Mouse (Mus musculus) ovary, postnatal 10 days (tissue): ENCODE data around the gene D17Wsu92e.
A peak's percentile ranks its signal among the peaks of the same experiment; 100 is the strongest.

ENCODE experiments used
- DNase-seq: peaks from one replicate; pipeline ENCODE4 v3.0.0; 2022; ENCODE audit warnings: low spot score

D17Wsu92e gene

DNA sequence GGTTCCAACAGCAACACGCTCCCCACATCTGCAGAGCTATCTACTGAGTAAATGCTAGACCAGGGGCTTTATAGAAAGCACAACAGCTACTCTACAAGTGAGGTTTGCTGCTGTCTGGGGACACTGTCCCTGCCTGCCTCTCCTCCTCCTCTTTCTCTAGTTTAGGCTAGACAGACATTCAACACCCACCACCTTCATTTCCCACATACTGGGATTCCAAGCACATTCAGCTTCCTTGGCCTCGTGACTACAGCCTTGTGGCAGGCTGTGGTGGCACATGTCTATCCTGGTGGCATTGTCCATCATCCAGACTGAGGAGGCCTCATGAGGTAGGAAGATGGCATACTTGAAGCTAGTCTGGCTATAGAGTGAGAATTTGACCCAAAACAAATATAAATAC is 29.5 kb downstream of the D17Wsu92e start:
- no peak for DNase-seq

- no peak for DNase-seq
Observed at GRCm38 (mm10) chr17:27790015-27790414, 30.4 kb downstream of the D17Wsu92e start.

DNA sequence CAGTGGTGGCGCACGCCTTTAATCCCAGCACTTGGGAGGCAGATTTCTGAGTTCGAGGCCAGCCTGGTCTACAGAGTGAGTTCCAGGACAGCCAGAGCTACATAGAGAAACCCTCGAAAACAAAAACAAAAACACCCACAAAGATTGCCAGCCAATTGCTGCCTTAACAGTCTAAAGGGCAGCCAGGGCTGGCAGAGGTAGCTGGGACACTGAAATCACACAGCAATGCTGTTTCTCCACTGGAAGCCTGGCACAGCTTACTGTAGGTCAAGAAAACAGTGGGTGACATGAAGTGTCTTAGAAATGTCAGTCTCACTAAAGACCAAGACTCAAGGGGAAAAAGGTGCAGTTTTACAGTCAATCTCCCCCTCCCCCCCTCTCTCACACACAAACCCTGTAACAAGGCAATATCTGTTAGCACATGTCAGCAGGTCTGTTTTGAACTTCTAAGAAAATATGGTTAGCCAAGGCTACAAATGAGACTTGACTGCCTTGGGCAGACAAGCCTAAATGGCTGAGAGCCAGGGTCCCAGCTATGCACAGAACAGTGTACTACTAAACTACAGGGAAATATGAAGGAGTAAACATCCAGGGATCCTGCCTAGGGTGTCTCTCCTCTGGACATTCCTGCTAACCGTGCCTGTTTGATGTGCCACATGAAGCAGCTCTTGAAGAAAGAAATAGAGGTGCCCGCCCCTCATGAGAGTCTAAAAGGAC is 31.8 kb downstream of the D17Wsu92e start:
- no peak for DNase-seq

DNA sequence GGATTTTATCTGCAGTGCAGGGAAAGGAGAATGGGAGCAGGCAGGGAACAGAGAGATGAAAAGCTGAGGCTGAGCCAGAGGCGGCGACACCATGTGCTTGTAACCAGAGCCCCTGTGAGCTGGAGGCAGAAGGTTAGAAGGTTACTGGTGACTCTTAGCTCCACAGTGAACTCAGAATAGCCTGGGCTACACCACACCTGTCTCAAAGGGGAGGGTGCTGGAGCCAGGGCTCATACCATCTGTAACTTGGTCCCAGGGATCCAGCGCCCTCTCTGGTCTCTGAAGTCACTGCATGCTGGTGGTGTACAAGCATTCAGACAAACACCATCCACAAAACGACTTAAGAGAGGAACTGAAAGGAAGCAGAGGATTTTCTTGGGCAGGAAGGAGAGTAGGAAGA is 36.9 kb downstream of the D17Wsu92e start:
- no peak for DNase-seq

- no peak for DNase-seq
Observed at GRCm38 (mm10) chr17:27781059-27781687, 39.3 kb downstream of the D17Wsu92e start.

DNA sequence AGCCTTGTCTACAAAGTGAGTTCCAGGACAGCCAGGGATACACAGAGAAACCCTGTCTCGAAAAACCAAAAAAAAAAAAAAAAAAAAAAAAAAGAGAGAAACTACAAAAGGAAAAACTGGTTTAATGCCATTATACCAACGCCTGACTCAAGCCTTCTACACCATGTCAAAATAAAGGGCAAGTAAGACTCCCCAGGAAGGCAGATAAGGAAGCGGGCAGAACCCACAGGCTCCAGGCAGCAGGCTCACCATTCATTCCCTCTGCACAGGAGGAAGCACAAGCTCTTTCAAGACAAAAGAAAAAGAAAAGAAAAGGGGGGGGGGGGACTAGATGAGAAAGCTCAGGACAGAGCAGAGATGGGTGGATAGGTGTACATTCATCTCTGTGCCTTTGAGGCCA is 40.7 kb downstream of the D17Wsu92e start:
- no peak for DNase-seq

- DNase-seq: no peak
Observed at GRCm38 (mm10) chr17:27778671-27779355, 41.6 kb downstream of the D17Wsu92e start.

GRCm38 (mm10) chr17:27777823-27778222 is 42.6 kb downstream of the D17Wsu92e start:
- no peak for DNase-seq

- no peak for DNase-seq
Observed at GRCm38 (mm10) chr17:27774198-27774597, 46.2 kb downstream of the D17Wsu92e start.

- DNase-seq: no peak
Observed at GRCm38 (mm10) chr17:27771616-27772015, 48.8 kb downstream of the D17Wsu92e start.

DNA sequence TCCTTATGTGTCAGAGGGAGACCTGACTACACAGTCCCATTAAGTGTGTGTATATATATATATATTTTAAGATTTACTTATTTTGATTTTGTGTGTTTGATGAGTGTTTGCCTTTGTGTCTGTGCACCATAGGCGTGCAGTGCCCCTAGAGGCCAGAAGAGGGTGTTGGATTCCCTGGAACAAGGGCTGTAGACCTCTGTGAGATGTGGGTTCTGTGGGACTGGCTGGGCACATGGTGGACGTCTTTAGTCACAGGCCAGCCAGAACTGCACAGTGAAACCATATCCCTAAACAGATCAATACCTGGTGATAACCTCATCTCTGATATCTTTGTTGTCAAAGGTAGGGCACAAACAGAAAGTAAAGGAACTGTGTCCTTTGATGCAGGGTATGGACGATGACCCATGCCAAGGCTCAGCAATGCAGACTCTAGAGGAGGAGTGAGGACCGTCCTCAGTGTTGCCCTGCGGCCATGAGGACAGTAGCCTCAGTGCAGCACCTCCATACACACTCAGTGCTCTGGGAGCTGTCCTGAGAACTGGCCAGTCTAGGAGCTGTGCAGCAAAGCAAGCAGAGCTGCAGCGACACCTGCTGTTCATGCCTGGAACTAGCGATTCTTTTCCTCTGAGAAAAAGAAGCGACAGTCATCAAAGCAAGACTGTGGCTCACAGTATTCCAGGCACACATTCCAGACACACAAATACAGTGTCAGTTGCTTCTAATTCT is 51.5 kb downstream of the D17Wsu92e start:
- DNase-seq: peak; percentile 12

DNA sequence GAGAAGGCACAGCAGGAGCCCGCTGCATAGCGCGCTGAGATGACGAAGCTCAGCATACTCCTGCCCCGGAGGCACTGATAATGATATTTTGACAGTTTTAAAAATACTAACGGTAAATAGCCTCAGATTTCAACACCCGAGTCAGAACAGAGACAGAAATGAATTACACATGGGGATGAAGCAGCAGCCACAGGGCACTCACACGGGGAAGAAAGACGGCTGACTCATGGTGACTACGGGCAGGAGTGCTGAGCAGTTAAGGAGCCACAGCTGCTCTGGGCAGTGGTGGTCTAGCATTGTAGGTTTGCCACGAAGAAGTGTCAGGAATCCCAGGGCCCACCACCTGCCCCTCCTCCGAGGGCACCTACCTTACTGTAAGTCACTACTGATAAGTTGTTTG is 52.9 kb downstream of the D17Wsu92e start:
- no peak for DNase-seq

DNA sequence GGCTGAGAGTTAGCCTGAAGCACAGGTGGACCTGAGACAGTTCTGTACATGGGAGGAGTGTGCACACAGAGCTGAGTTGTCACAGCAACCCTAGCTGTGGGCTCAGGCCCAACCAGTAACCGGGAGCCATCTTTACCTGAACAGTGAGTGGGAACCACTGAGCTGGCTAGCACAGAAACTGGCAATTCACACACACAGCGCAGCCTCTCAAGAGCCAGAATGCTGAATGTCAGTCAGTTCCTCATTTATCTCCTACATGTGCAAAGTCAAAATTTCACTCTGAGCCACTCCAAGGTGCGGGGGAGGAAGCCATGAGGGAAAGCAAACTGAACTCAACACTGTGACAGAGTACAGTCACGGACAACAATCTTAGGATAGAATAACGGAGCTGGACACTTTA is 53.3 kb downstream of the D17Wsu92e start:
- no peak for DNase-seq

GRCm38 (mm10) chr17:27765066-27765465 is 55.4 kb downstream of the D17Wsu92e start:
- DNase-seq: no peak

GRCm38 (mm10) chr17:27764453-27764852 is 56.0 kb downstream of the D17Wsu92e start:
- DNase-seq: no peak

DNA sequence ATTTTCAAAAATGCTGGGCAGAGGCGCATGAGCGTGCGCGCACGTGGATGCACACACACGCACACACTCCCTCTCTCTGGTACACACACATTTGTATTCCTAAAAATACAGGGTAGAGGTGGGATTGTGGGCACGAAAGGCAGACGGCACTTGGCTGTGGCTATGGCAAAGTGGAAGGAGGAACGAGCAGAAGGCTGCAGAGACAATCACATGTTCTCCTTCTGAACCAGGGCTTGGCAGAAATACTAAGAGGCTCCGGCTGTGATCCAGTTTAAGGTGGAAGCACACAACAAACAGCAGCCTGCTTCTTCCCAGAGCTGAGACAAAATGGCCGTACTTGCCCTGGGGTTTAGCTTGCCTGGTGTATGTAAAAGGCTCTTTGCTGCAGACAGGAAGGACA is 57.6 kb downstream of the D17Wsu92e start:
- DNase-seq: no peak

DNA sequence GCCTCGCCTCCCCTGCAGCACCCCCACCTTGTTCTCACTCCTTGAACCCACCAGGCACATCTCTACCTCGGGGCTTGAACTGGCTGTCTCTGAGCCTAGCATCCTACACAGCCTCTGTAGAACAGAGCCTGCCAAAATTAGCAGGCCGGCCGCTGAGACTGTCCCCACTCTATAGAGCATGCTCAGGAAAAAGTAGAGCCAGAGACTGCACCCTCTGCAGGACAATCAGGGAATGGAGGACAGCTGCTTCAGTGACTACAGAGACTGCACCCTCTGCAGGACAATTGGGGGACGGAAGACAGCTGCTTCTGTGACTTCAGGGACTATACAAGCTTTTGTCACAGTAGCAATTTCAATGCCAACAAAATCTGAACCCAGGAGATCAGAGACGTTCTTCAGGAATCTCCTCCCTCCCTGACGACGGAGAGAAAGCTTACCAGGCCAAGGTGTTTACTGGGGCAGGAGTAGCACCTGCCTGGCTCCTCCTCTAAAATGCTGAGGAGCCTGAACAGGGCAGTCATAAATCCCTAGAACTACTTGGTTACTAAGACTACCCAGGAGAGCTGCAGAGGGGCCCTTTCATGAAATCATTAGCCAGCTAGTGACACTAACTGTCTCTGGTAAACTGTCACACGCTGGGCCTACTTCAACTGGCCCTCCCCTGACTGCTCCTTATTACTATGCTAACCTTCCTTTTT is 58.7 kb downstream of the D17Wsu92e start:
- DNase-seq: peak; percentile 16

GRCm38 (mm10) chr17:27760169-27760568 is 60.3 kb downstream of the D17Wsu92e start:
- no peak for DNase-seq

- no peak for DNase-seq
Observed at GRCm38 (mm10) chr17:27751314-27752202, 68.9 kb downstream of the D17Wsu92e start.

GRCm38 (mm10) chr17:27750451-27750942 is 70.0 kb downstream of the D17Wsu92e start:
- DNase-seq: no peak

DNA sequence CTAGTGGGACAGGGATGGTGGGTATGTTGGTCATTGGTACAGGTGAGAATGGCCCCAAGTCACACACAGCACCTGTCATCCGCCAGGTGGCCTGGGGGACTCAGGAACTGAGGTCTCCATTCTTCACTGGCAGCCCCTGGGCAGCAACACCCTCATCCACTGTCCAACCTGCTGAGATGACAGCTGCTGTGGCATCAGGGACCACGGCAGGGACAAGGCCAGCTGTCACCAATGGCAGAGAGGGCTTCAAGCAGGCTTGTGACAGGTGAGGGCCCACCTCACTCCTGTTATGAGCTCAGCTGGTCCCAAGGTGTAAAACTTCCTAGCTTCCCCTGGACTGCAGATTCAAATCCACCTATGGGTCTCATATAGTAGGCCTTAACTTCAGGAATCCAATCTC is 72.3 kb downstream of the D17Wsu92e start:
- DNase-seq: no peak
